Mouse (Mus musculus) left cerebral cortex, adult 2 months (tissue): ENCODE measurements at regions not wholly inside any gene's neighbourhood (a gene's known extent, or its start where the extent isn't known, plus 50 kb on each side); places are given as distances from the start of the nearest gene placed in this dataset.
A peak's percentile ranks its signal among the peaks of the same experiment; 100 is the strongest.

ENCODE experiments used
- DNase-seq, 2 experiments: peaks; one replicate each; pipeline ENCODE4 v3.0.0; 2021 to 2022; ENCODE audit warnings: low spot score in 2 of 2, mixed read lengths in 1 of 2; ENCODE audit errors: extremely low spot score in 1 of 2
- H3K27ac ChIP-seq: fragments of 200-600 bp; 2 replicates; pipeline ENCODE4 v1.8.1; 2022
- H3K4me3 ChIP-seq: fragments of 200-600 bp; 2 replicates; pipeline ENCODE4 v1.8.1; 2022
- CTCF ChIP-seq: fragments of 200-600 bp; IDR thresholded peaks from 2 replicates; pipeline ENCODE4 v1.8.1; 2022; ENCODE audit warnings: antibody characterized with exemption, mild to moderate bottlenecking, moderate library complexity
- intact Hi-C: fragments of 180-260 bp; cut with DNase I; formaldehyde crosslinking; loops from one replicate; pipeline ENCODE4 v1.15.1; 2025

GRCm38 (mm10) chr15:54114096-54114512, 229.4 kb downstream of the Gm7489 start:
- DNase-seq: no peak
- Histone ChIP-seq H3K27ac (no peak overlapping the region), H3K4me3 (no peak overlapping the region)
- intact Hi-C loops: no loop called here
- no peak for TF ChIP-seq CTCF

- no peak for TF ChIP-seq CTCF
- Histone ChIP-seq H3K4me3 (no peak overlapping the region), H3K27ac (no peak overlapping the region)
- DNase-seq: no peak
- intact Hi-C loops: no loop called here
These were observed 233.3 kb downstream of the Gm7489 start for GRCm38 (mm10) chr15:54117967-54118538.

- H3K27ac ChIP-seq: peak overlapping the region; percentile 15; the same call in 1 of the 2 replicates
- no peak overlapping the region for H3K4me3 ChIP-seq
- no peak for DNase-seq
- intact Hi-C loops: no loop called here
- TF ChIP-seq CTCF: no peak
These were observed 235.8 kb downstream of the Gm7489 start for GRCm38 (mm10) chr15:54120456-54120855.

GRCm38 (mm10) chr15:54164350-54164749, 279.6 kb downstream of the Gm7489 start:
- DNase-seq: no peak
- intact Hi-C loops: no loop called here
- Histone ChIP-seq H3K27ac (no peak overlapping the region), H3K4me3 (no peak overlapping the region)
- TF ChIP-seq CTCF: no peak

- intact Hi-C loops: no loop called here
- no peak for DNase-seq
- Histone ChIP-seq H3K4me3 (no peak overlapping the region), H3K27ac (no peak overlapping the region)
- TF ChIP-seq CTCF: no peak
These were observed 283.2 kb downstream of the Gm7489 start for GRCm38 (mm10) chr15:54167842-54168361.

- Histone ChIP-seq H3K4me3 (no peak overlapping the region), H3K27ac (no peak overlapping the region)
- TF ChIP-seq CTCF: no peak
- intact Hi-C loops: no loop called here
- no peak for DNase-seq
These were observed 292.5 kb downstream of the Gm7489 start for GRCm38 (mm10) chr15:54177221-54177620.

- Histone ChIP-seq H3K27ac (no peak overlapping the region), H3K4me3 (no peak overlapping the region)
- DNase-seq: no peak
- TF ChIP-seq CTCF: no peak
- intact Hi-C loops: no loop called here
These were observed 293.1 kb downstream of the Gm7489 start for GRCm38 (mm10) chr15:54177791-54178190.
